Mouse (Mus musculus) hematopoietic multipotent progenitor cell, adult 10-12 weeks (in vitro differentiated cells): ENCODE measurements around the gene Cyp4a10. TPM values are rescaled to one million over a fixed set of nuclear protein-coding genes. Genes with fewer than 3 reads are reported as not detected.

ENCODE experiments used
- polyA plus RNA-seq: library from polyadenylated mRNA; stranded (reverse); fragments of >175 nt; gene quantifications from 2 replicates; pipeline ENCODE4 v1.2.3, GENCODE M21; 2012; ENCODE audit warnings: low replicate concordance

Gene Cyp4a10
- not detected in 2 replicates for polyA plus RNA-seq

DNA sequence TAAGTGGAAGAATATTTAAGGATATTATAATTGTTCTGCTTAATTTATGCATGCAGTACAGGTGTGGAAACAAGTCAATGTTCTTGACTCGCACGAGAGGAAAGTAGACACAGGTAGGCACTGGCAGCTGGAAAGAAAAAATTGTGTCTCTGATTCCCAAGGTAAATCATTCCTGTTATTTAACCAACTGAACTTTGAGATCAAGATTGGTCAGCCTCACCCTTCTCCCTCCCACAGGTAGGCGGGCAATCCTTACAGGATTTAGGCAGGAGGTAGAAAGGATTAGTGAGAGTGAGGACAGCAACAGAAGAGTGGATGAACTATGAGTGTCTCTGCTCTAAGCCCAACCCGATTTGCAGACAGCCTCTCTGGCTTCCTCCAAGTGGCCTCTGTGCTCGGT is at the start of gene Cyp4a10:
TSS of gene Cyp4a10 (plus strand) at position 265 of the 400 bp plus-strand sequence.

DNA sequence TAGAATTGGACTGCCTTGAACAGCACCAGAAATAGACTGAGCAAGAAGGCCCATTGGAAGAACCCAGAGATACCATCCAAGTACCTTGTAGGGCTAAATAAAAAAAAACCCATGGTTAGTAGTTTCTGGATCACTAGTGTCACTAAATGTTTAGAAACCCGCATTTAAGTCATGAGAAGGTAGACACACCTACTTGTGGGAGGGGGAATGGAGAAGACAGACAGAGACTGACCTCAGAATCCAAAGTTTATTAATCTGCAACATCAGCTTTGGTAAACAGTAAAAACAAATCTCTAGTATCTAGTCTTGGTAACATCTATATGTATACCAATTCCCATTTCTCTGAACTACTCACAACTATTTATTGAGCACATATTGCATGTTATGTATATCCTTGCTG is 22.1 kb upstream of the Cyp4a10 start, which contains the start of gene Cyp4a14:
TSS of gene Cyp4a14 (minus strand) at position 142 of the 400 bp plus-strand sequence.

DNA sequence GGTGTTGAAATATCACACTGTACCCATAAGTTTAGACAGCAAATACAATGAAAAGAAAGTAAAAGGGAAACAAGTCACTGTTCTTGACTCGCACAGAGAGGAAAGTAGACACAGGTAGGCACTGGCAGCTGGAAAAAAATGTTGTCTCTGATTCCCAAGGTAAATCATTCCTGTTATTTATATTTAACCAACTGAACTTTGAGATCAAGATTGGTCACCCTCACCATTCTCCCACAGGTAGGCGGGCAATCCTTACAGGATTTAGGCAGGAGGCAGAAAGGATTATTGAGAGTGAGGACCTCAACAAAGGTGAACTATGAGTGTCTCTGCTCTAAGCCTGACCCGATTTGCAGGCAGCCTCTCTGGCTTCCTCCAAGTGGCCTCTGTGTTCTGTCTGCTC is 45.3 kb downstream of the Cyp4a10 start, which contains the start of gene Cyp4a31:
TSS of gene Cyp4a31 (plus strand) at position 249 of the 400 bp plus-strand sequence.

Other genes starting within 250 kb of the Cyp4a10 start
- not detected in 2 replicates for gene Cyp4a12a, start 219.2 kb upstream of the Cyp4a10 start, polyA plus RNA-seq
- gene Cyp4a12b, start 106.6 kb upstream of the Cyp4a10 start, polyA plus RNA-seq, result not detected in 2 replicates
- not detected in 2 replicates for gene Cyp4a30b, start 65.7 kb upstream of the Cyp4a10 start, polyA plus RNA-seq
- not detected in 2 replicates for gene Cyp4a14, start 22.1 kb upstream of the Cyp4a10 start, polyA plus RNA-seq
- gene Cyp4a31, start 45.4 kb downstream of the Cyp4a10 start, polyA plus RNA-seq, result not detected in 2 replicates
- not detected in 2 replicates for gene Cyp4a32, start 82.7 kb downstream of the Cyp4a10 start, polyA plus RNA-seq
- 0.30 TPM in 1 of 2 replicates, not detected in the other for gene Cyp4b1, start 129.5 kb downstream of the Cyp4a10 start, polyA plus RNA-seq
- 22.1 and 24.4 TPM in 2 replicates for gene Efcab14, start 219.5 kb downstream of the Cyp4a10 start, polyA plus RNA-seq